Mouse (Mus musculus) heart, embryonic 13.5 days (tissue): ENCODE measurements around the gene Exoc4. TPM values are rescaled to one million over a fixed set of nuclear protein-coding genes. Genes with fewer than 3 reads are reported as not detected.
A peak's percentile ranks its signal among the peaks of the same experiment; 100 is the strongest.

Experiments
- ATAC-seq: fragments of 200-750 bp; cut with Nextera tagmentation; 2 replicates; pipeline ENCODE4 v1.8.0; 2017; ENCODE audit warnings: moderate TSS enrichment; ENCODE audit not compliant: insufficient number of reproducible peaks, low FRiP score, low TSS enrichment; ENCODE audit errors: extremely low read depth
- H3K27ac ChIP-seq: fragments of 300-500 bp; sonication (generic); replicated peaks from 2 replicates; pipeline ENCODE4 v1.5.1; 2015; ENCODE audit warnings: moderate library complexity, mild to moderate bottlenecking, inconsistent platforms
- H3K27me3 ChIP-seq: fragments of 300-500 bp; sonication (generic); replicated peaks from 2 replicates; pipeline ENCODE4 v1.6.1; 2015; ENCODE audit warnings: mild to moderate bottlenecking, inconsistent platforms
- H3K36me3 ChIP-seq: fragments of 300-500 bp; sonication (generic); 2 replicates; pipeline ENCODE4 v1.6.1; 2015; ENCODE audit warnings: mild to moderate bottlenecking, inconsistent platforms
- H3K4me1 ChIP-seq: fragments of 300-500 bp; sonication (generic); 2 replicates; pipeline ENCODE4 v1.6.1; 2015; ENCODE audit warnings: inconsistent platforms
- H3K4me2 ChIP-seq: fragments of 300-500 bp; sonication (generic); 2 replicates; pipeline ENCODE4 v1.6.1; 2015; ENCODE audit warnings: inconsistent platforms, mild to moderate bottlenecking, moderate library complexity
- H3K4me3 ChIP-seq: fragments of 300-500 bp; sonication (generic); 2 replicates; pipeline ENCODE4 v1.5.1; 2015; ENCODE audit warnings: moderate library complexity, mild to moderate bottlenecking, inconsistent platforms
- H3K9ac ChIP-seq: fragments of 300-500 bp; sonication (generic); 2 replicates; pipeline ENCODE4 v1.6.1; 2015; ENCODE audit warnings: inconsistent platforms, mild to moderate bottlenecking, moderate library complexity
- H3K9me3 ChIP-seq: fragments of 300-500 bp; sonication (generic); 2 replicates; pipeline ENCODE4 v1.6.1; 2016; ENCODE audit warnings: inconsistent platforms
- WGBS: fragments of 180-500 bp; shearing (Covaris S2); methylation state at CpG from one replicate; pipeline ENCODE4 v1.1.7; 2015; ENCODE audit warnings: mixed read lengths; 5-methylcytosine and 5-hydroxymethylcytosine counted together
- polyA plus RNA-seq: library from polyadenylated mRNA; unstranded; fragments of >200 nt; fragmentation: Nextera tagmentation; extraction: Ambion mirVana; gene quantifications from 2 replicates; pipeline ENCODE4 v1.2.1, GENCODE M21; 2015

Exoc4 gene
- polyA plus RNA-seq, 1 experiment from 2014 or later = 31.3 TPM

DNA sequence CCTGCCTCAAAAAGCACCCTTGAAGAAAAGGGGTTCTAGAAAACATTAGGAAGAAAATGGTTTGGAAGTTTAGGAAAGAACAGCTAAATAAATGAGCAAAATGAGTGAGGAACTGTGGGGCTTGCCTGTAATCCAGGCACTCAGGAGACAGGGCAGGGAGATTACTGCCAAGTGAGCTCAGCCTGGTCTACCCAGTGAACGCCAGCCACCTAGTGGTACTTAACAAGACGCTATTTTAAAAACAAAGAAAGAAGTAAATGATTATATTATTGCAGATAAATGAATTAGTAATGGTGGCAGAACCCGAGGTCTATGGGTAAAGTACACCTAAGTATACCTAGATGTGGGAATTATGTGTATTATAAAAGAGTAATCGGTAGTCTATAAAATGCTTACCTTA, 651.7 kb downstream of the Exoc4 start:
- Histone ChIP-seq H3K36me3 (no peaks in the 10 kb centered on the region), H3K27me3 (no peaks in the 10 kb centered on the region), H3K4me3 (no peak overlapping the region), H3K9me3 (no peaks in the 10 kb centered on the region), H3K9ac (no peak overlapping the region), H3K4me1 (peaks cover 26% of the 10 kb centered on the region), H3K4me2 (no peak overlapping the region), H3K27ac (no peak overlapping the region)
- 59% methylated on average over 4 of the region's 4 CpGs for WGBS
- no peak for ATAC-seq

DNA sequence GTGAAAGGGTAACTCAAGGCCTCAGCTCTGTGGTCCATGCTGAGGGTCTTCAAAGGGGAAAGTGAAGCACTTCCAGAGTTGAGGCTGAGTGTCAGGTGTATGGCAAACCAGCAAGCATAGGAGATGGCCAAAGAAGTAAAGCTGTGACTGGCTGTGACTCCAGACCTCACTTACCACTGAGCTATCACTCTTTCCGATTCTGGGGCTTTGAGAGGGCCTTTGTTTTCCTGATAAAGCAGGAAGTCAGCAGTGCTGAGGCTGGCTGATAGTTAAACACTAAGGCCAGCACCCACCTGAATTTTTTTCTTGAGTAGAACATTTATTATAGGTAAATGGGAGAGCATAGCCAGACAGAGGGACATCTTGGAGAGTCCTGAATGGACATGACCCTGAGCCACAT, 656.2 kb downstream of the Exoc4 start:
- H3K4me2 ChIP-seq = no peak overlapping the region

DNA sequence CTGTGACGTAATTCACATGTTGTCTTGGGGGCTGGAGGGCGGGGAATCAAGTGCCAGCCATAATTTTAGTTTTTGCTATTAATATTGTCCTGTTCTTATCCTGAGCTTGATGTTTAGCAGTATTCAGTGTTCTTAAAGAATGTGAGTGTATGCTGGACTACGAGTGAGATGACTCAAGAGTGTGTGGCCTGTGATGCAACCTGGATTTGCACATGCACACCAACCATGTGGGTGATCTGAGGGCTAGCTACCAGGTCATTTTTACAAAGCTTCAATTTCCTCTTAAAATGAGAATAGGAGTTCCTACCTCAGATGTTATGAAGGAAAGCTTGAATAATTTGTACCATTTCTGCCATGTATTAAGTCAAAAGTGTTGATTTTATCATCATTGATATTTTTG, 661.8 kb downstream of the Exoc4 start:
- no peak for ATAC-seq
- H3K36me3 ChIP-seq = no peaks in the 10 kb centered on the region
- 70% methylated on average over 3 of the region's 3 CpGs for WGBS
- no peak overlapping the region for H3K27ac ChIP-seq
- peaks cover 24% of the 10 kb centered on the region for H3K4me1 ChIP-seq
- no peaks in the 10 kb centered on the region for H3K9me3 ChIP-seq
- no peaks in the 10 kb centered on the region for H3K27me3 ChIP-seq
- H3K4me3 ChIP-seq = no peak overlapping the region
- no peak overlapping the region for H3K9ac ChIP-seq
- no peak overlapping the region for H3K4me2 ChIP-seq

More for the DNA sequence above, 656.2 kb downstream of the Exoc4 start:
- Histone ChIP-seq H3K36me3 (no peaks in the 10 kb centered on the region), H3K4me1 (peaks cover 12% of the 10 kb centered on the region), H3K9me3 (no peaks in the 10 kb centered on the region), H3K27ac (no peak overlapping the region), H3K4me3 (no peak overlapping the region), H3K27me3 (no peaks in the 10 kb centered on the region), H3K9ac (no peak overlapping the region)
- WGBS = 24% methylated on average over 1 of the region's 1 CpGs
- ATAC-seq = no peak

DNA sequence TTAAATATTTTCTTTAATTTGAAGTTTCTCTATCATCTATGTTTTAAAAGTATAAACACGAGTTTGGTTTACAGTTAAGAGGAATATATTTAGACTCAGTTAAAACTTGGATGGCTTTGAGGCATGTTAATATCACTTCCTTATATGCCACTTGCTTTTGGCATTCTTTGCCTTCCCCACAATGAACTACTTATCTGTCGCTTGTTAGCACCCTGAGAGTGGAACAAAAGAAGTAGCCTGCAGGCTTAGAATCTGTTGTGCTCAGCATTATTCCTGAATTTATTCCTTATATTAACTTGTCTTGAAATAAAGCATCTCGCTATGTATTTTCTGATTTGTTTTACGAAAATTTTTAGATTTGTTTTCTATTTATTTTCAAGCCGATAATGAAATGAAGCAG, 664.2 kb downstream of the Exoc4 start:
- no peaks in the 10 kb centered on the region for H3K36me3 ChIP-seq
- no peak overlapping the region; the same call in 1 of the 2 replicates for H3K4me2 ChIP-seq
- ATAC-seq = no peak
- H3K4me1 ChIP-seq = peaks cover 24% of the 10 kb centered on the region
- no peaks in the 10 kb centered on the region for H3K9me3 ChIP-seq
- WGBS = 49% methylated on average over 5 of the region's 5 CpGs
- H3K4me3 ChIP-seq = no peak overlapping the region
- H3K27ac ChIP-seq = peak overlapping the region; percentile 84
- no peaks in the 10 kb centered on the region for H3K27me3 ChIP-seq
- H3K9ac ChIP-seq = no peak overlapping the region

DNA sequence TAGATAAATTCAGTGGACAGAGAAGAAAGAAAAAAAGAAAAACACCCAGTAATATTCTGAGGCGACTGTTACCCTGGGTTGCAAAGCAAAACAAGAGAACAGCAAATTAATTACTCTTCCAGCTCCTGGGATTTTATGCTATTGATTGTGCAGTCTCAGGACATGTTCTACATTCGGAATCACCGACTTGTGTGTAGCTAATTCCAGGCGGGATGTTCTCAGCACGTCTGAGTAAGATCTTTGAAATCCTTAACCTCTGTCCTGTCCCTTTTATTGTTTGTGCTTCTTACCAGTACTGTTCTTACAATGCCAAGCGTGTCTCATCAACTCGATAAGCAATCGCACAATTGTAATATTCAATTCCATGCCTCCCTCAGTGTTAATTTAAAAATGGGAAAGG, 664.6 kb downstream of the Exoc4 start:
- Histone ChIP-seq H3K4me1 (peaks cover 24% of the 10 kb centered on the region), H3K27me3 (no peaks in the 10 kb centered on the region), H3K36me3 (no peaks in the 10 kb centered on the region), H3K4me2 (no peak overlapping the region), H3K9me3 (no peaks in the 10 kb centered on the region), H3K4me3 (no peak overlapping the region), H3K9ac (no peak overlapping the region), H3K27ac (peak overlapping the region; percentile 84)
- 65% methylated on average over 8 of the region's 8 CpGs for WGBS
- no peak for ATAC-seq

DNA sequence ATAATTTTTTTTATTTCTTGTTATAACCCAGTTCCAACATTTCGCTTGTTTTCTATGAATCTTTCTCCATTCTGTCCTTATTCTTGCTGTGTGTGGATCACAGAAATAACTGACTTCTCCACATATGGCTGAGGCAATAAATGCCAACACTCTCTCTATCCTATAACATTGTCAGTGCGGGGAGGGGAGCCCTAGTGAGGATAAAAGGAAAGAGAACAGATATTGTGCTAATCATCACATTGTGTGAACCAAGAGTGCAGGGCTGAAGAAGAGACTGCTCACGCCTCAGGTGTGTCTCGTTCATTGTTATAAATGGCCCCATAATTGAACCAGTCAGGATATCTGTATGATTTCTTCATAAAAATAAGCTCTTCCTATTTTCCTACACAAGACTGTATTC, 665.1 kb downstream of the Exoc4 start:
- ATAC-seq = no peak
- Histone ChIP-seq H3K27ac (peak overlapping the region; percentile 84; the same call in 1 of the 2 replicates), H3K9me3 (no peaks in the 10 kb centered on the region)

DNA sequence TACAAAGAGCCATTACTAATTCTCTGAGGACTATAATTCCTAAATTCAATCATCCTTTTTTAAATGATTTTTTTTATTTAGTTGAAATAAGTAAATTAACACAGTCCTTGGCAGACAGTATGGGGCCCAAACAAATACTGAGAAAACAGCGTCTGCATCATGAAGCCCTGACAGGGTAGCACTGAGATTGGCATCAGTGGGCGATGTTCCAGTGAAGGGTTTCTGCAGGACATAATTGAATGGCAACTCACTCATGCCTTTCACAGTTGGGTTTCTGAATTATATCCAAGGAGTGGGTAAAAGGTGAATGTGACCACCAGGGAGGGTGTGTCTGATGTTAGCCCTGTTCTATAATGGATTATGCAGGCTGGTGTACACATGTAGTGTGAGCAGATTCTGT, 674.7 kb downstream of the Exoc4 start:
- Histone ChIP-seq H3K9me3 (no peaks in the 10 kb centered on the region), H3K36me3 (peaks cover 8% of the 10 kb centered on the region), H3K27me3 (no peaks in the 10 kb centered on the region), H3K4me1 (no peaks in the 10 kb centered on the region), H3K4me3 (no peak overlapping the region), H3K27ac (no peak overlapping the region), H3K9ac (no peak overlapping the region), H3K4me2 (no peak overlapping the region)
- ATAC-seq = no peak
- 88% methylated on average over 2 of the region's 2 CpGs for WGBS

More for the DNA sequence above, 665.1 kb downstream of the Exoc4 start:
- Histone ChIP-seq H3K36me3 (no peaks in the 10 kb centered on the region), H3K9ac (no peak overlapping the region), H3K27me3 (no peaks in the 10 kb centered on the region), H3K4me3 (no peak overlapping the region), H3K4me2 (no peak overlapping the region), H3K4me1 (peaks cover 24% of the 10 kb centered on the region)
- 84% methylated on average over 4 of the region's 4 CpGs for WGBS

DNA sequence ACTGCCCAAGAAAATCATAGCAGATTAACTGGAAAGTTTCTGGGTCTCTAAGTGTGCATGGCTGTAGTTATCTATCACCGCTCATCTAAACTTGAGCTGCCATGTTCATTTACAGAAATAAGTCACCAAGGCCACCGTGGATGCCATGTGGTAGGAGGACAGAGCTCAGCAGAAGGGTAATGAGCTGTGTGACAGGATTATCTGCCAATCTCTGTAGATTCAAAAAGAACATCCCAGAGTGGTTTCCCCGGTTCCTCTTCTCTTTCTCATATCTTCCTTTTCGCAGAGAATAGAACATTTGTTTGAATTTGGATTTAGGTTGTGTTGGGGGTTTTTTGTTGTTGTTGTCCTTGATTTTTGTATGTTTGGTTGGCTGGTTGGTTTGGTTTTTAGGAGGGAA, 676.0 kb downstream of the Exoc4 start:
- Histone ChIP-seq H3K4me2 (no peak overlapping the region), H3K27ac (no peak overlapping the region), H3K27me3 (no peaks in the 10 kb centered on the region), H3K9me3 (no peaks in the 10 kb centered on the region), H3K4me1 (peaks cover 8% of the 10 kb centered on the region), H3K9ac (no peak overlapping the region), H3K36me3 (peaks cover 8% of the 10 kb centered on the region), H3K4me3 (no peak overlapping the region)
- 86% methylated on average over 4 of the region's 4 CpGs for WGBS
- no peak for ATAC-seq

DNA sequence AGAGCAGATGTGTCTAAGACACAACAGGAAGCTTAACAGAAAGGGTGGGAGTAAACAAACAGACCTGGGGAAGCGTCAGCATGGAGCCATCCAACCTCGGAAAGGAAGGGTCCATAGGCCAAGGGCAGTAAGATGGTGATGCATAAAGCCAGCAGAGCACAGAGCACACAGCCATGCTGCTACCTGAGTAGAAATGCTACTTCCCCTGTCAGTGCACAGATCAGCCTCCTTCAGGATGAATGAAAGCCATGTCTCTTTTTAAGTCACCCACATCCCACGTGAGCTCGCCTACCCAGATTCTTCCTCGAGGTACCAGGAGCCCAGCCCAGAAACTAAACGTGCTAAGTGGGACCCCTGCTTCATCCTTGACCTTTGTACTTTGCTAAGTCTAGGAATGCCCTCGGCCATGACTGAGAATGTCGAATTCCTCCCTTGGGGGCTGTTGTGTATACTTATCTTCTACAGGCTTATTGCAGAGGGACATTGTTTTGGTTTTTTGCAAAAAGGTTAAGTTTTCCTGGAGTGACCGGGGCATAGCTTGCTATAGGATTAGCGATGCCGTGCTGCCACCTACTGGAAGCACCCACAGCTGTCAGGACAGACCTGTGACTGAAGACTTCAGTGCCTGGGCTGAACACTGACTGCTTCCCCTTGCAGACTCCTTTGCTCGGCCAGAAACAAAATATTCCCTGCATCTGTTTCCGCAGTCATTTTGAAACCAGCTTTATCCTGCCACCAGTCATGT, 680.6 kb downstream of the Exoc4 start:
- no peaks in the 10 kb centered on the region for H3K36me3 ChIP-seq
- no peaks in the 10 kb centered on the region for H3K9me3 ChIP-seq
- peak overlapping the region; percentile 43; the same call in 1 of the 2 replicates for H3K4me2 ChIP-seq
- H3K4me1 ChIP-seq = peaks cover 10% of the 10 kb centered on the region
- 0 out of 2 replicates have a peak, but pooled peaks have one; percentile 37 for ATAC-seq
- 18% methylated on average over 13 of the region's 13 CpGs for WGBS
- peak overlapping the region; percentile 57 for H3K27ac ChIP-seq
- H3K9ac ChIP-seq = 0 out of 2 replicates have a peak overlapping the region, but pooled peaks have one; percentile 47
- no peaks in the 10 kb centered on the region for H3K27me3 ChIP-seq
- H3K4me3 ChIP-seq = no peak overlapping the region

DNA sequence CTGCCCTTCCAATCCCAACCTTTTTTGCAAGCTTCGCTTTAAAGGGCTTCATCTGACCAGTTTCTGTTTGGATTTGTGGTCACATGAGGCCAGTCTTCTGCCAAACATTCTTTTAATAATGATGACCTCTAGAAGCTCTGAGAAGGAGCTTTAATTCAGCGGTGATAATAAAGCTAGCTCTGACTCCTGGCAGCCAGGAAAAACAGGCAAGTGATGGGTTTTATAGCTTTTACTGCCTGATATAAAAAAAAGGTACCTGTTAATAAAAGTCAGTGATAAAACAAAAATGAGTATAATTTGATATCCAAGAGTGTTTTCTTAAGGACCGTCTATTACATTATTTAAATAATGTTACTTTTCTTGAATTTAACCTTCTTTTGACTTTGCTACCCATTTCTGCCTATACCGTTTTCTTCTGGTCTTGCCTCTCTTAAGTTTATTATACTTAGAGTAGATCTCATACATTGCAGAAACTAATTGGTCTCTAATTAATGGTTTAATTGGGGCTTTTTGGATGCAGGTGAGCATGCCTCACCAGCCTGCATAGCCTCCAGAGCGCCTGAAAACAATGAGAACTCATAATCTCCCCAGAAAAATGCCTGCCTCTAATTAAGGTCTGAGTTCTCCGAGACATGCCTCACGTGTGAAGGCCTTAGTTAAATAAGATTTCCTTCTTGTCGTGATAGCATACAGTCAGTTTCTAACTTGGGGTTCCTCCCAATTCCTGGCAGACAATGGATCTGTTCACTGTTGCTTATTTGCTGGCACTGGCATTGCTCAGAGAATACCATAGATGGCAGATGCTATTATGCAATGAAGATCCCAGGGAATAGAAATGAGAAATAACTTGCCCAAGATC, 681.4 kb downstream of the Exoc4 start:
- Histone ChIP-seq H3K4me1 (peaks cover 10% of the 10 kb centered on the region), H3K27ac (peak overlapping the region; percentile 57), H3K9ac (no peak overlapping the region), H3K4me3 (no peak overlapping the region), H3K4me2 (peak overlapping the region; percentile 30; the same call in 1 of the 2 replicates), H3K27me3 (no peaks in the 10 kb centered on the region), H3K9me3 (no peaks in the 10 kb centered on the region), H3K36me3 (no peaks in the 10 kb centered on the region)
- no peak for ATAC-seq
- 68% methylated on average over 8 of the region's 8 CpGs for whole genome bisulfite sequencing

DNA sequence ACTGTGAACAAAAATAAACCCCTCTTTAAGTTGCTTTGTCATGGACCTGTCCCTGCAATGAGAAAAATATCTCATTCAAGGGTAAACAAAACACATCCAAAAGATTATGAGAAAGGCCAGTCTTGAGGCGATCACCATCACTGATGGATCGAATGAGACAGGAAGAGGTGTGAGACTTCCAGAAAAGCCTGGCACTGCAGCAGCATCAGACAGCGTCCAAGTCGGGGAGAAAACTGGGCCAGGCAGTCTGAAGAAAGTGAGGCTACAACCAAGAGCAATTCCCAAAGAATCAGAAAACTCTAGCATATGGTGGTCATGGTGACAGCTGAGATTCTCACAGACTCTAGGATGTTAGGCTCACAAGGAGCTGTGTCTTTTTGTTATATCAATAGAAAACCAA, 689.0 kb downstream of the Exoc4 start:
- Histone ChIP-seq H3K9me3 (no peaks in the 10 kb centered on the region), H3K4me3 (no peak overlapping the region), H3K4me1 (peaks cover 30% of the 10 kb centered on the region), H3K4me2 (no peak overlapping the region), H3K27me3 (no peaks in the 10 kb centered on the region), H3K27ac (no peak overlapping the region), H3K36me3 (no peaks in the 10 kb centered on the region), H3K9ac (no peak overlapping the region)
- no peak for ATAC-seq
- 88% methylated on average over 4 of the region's 4 CpGs for WGBS
